Mouse (Mus musculus) layer of hippocampus, postnatal 10 days (tissue): ENCODE measurements at regions not wholly inside any gene's neighbourhood (a gene's known extent, or its start where the extent isn't known, plus 50 kb on each side); places are given as distances from the start of the nearest gene placed in this dataset.
A peak's percentile ranks its signal among the peaks of the same experiment; 100 is the strongest.

Experiments used
- DNase-seq, 2 experiments: peaks; one replicate each; pipeline ENCODE4 v3.0.0; 2021; ENCODE audit warnings: low spot score in 2 of 2

DNA sequence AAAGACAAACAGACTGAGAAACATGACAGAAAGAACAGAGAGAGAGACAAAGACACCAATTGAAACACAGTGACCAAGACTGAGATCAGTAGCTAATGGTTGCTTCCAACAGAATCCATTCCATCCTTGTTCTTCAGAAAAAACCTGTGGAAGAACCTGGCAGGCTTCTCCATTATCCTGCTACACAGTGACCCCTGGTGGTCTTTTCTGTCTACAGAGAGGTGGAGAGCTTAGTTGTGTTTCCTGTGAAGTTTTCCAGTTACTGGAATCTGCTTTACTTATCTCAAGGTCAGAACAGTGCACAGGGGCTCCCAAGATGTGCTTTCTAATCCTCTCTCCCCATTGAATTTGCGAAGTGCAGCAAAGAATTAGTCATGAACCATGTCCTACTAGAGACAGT is 339.1 kb upstream of the Msl3l2 start:
- DNase-seq = peak; percentile 23 to 36

DNA sequence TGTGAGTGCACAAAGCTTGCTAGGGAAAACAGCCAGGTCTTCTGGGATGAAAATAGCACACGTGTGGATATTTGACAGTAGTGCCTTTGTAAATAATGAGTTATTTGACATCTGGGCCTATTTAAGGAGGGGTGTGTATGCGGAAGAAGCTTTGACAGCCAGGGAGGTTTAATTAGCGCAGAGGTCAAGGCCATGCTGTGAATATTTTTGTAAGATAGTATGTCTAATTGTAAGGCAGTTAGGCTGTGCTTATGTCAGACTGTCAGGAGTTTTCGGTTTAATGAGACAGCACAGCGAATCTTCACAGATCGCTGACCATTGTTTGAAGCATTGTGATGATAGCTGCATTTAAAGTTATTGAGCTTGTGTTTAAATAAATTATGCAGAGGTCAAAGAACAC is 337.1 kb upstream of the Msl3l2 start:
- no peak for DNase-seq

DNA sequence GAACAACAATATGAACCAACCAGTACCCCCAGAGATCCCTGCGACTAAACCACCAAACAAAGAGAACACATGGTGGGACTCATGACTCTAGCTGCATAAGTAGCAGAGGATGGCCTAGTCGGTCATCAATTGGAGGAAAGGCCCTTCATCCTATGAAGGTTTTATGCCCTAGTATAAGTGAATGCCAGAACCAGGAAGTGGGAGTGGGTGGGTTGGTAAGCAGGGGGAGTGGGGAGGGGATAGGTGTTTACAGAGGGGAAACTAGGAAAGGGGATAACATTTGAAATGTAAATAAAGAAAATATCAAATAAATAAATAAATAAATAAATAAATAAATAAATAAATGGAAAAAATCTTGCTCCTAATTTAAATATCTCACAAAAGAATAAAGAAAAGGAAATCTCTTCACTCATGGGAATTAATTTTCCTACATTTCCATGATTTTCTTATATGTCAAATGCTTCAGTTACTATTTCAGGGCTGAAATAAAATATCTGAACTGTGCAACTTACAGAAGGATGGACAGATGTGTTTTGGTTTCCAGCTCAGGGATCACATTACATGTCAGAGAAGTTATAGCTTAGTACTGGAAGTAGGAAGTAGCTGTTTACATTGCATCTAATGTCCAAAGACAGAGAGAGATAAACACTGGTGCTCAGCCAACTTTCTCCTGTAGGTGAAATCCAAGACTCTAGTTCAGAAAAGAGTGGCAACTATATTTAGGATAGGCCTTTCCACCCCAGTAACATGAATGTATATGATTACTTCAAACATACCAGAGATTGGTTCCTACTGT is 323.8 kb upstream of the Msl3l2 start:
- DNase-seq = no peak

DNA sequence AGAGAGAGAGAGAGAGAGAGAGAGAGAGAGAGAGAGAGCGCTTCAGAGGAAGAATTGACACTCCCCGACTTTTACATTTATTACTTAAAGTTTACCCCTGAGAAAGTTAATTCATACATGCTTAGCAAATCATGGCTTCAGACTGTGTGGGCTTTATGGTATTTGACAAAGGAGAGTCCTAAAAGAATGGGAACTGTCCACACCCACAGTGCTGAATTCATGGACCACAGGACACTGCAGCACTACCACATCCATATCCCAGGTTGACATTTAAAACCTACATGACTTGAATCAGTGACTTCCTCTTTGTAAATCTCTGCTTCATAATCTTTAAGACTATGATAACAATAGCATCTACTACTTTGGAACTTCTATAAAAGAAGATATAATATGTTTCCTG is 292.8 kb upstream of the Msl3l2 start:
- no peak for DNase-seq

DNA sequence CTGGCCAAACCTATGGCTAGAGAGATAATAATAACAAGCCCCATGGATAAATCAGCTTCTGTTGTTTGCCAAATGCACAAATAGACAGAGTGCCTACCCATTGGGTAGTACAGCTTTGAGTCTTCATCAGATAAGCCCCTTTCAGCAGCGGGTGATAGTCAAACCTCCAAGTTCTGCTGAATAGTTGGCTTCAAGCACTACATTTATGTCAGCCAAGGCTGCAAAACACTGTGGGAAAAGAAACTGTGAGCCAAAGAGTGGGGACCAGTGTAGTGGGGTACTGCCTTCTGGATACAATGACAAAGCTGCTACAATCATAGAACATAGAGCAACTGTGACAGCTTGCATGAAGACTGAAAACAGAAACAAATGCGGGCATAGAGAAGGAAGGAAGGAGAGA is 255.4 kb upstream of the Msl3l2 start:
- peak; percentile 10 to 20 for DNase-seq

DNA sequence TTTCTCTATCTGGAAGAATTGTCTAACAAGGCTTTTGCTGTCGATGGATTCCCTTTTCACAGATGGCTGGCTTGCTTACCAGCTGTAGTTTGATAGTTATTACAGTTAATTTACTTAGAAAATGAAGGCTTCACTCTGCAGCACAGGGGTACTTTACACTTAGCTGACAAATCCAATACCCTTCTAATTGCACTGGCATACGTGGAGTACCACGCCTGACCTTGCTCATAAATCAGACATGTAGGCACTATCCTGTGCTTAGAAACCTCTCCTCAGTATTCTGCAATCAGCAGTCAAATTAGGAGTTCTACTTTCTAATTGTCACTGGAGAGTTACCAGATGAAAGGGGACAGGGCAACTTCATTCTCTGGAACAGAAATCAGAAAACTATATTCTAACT is 214.1 kb upstream of the Msl3l2 start:
- peak in 1 of 2 experiments; percentile 11 for DNase-seq

DNA sequence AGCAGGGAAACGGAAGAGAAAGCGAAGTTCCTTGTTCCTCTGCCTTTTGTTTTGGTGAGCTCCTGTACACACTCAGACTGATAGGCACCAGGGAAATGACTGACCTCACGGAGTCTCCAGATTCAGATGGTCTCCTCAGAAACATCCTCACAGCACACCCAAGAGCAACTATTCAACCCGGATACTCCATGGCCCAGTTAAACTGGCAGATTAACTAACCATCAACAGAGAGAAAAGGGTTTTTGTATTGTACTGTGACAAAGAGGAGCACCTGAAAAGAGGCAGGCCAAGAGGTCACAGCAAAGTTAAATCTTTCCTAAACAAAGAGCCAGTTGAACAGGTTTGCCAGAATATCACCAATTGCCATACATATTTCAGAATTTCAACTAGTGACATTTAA is 177.6 kb upstream of the Msl3l2 start:
- no peak for DNase-seq

DNA sequence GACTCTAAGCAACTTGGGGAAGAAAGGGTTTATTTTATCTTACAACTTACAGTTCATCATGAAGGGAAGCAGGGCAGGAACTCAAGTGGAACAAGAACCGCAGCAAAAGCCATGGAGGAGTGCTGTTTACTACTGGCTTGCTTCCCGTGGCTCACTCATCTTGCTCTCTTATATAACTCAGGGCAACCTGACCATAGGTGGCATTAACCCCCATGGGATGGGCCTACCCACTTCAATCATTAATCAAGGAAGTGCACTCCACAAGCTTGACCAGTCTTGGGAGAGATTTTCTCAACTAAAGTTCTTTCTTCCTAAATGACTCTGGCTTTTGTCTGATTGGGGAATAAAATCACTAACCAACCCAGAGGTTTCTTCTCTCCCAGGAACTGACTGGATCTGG is 172.7 kb upstream of the Msl3l2 start:
- no peak for DNase-seq

DNA sequence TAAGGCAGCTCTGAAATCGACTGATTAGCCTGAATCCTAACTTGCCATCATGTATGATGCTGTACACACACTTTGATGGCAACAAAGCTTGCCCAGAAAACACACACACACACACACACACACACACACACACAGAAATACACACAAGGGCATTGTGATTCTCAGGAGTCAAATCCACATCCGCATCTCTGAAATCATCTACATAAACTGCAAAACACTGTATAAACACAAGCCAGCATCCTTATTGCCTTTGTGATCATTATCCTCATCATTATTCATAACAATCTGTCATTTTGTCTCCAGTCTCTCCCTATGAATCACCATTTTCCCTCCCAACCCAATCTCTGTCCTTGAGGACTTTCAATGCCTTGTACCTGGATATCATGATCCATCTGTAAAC is 171.3 kb upstream of the Msl3l2 start:
- no peak for DNase-seq

DNA sequence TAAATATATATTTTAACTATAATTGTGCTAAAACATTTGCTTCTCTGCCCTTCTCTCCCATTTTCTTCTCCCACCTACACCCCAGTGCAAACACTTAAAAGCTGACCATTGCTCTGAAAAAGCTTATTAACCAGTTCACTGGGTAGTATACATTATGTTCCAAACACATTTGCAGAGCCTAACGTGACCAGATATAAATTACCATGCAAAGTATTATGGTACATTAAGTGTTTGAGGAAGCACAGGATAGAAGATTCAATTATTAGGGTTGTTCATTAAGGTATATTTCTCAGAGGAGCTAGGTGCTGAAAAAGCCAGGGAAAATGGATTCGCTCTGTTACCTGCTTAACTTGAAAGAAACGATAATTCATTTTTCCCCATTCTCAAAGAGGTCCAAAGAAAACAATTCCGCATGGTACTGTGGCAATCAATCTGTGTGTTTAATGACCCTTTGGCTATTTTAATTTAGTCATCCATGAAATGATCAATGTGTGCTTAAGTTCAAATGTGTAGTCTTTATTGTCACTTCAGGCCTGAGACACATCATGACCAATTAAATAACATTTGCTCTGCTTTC is 144.0 kb upstream of the Msl3l2 start:
- no peak for DNase-seq
